Mouse (Mus musculus) lung, postnatal 0 days (tissue): ENCODE data around the gene Dnajc3.

Source experiments
- CTCF ChIP-seq: IDR thresholded peaks from 2 replicates; pipeline ENCODE4 v1.5.1; 2016; ENCODE audit warnings: antibody characterized with exemption, mild to moderate bottlenecking
- EP300 ChIP-seq: IDR thresholded peaks from 2 replicates; pipeline ENCODE4 v1.6.1; 2016; ENCODE audit warnings: antibody characterized with exemption, mild to moderate bottlenecking, control low read depth

DNA sequence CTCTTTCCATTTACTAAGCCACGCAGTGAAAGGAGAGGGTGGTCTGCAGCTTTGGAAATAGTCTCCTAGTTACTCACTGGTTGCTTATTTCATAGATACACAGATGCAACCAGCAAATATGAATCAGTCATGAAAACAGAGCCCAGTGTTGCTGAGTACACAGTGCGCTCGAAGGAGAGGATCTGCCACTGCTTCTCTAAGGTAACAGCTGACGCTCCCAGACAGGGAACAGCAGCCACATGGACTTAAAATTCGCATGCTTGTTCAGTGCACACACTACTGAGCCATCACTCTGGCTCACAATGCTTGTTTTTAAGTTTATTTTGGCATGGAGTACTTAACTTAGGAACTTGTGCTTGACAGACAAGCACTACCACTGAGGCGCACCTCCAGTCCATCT lies 34.5 kb downstream of the Dnajc3 start:
- no peak for TF ChIP-seq EP300
- no peak for TF ChIP-seq CTCF
